Mouse (Mus musculus): Measurements from ENCODE around the gene Snx3. TPM values are rescaled to one million over a fixed set of nuclear protein-coding genes. Genes with fewer than 3 reads are reported as not detected.

The Snx3 gene
- polyA plus RNA-seq, 1 experiment = 213 TPM

DNA sequence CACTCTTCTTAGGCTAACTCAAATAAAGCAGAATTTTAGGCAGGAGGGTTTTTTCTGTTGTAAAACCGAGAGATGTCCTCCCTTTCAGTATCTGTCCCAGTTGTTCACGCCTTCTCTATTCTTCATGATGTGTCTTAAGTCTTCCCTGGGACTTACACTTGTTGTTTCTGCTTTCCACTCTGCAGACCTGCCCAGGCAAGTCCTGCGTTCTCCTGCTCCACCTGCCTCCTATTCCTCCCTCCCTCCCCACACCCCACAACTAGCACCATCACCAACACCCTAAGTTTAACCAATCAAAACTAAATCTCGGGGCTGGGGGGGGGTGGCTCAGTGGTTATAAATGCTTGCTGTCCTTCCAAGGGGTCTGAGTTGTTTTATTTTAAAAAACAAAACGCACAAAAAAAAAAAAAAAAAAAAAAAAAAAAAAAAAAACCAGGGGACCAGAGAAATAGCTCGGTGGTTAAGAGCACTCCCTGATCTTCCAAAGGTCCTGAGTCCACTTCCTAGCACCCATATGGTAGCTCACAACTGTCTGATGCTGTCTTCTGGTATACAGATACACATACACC, 26.8 kb upstream of the Snx3 start:
- TF ChIP-seq CTCF (IDR thresholded peaks at IDR 0.05; ENCODE audit: extremely low read depth, insufficient read length, insufficient replicate concordance, low read depth, low read length) (no peak), POLR2A (IDR thresholded peaks at IDR 0.05; ENCODE audit: low read depth, low read length) (no peak)
- H3K27me3 ChIP-seq (ENCODE audit: control insufficient read depth, insufficient read depth, low read length) = no peaks in the 10 kb centered on the region
- H3K4me1 ChIP-seq (ENCODE audit: control insufficient read depth, insufficient read depth, insufficient read length, low read length) = peaks cover 5% of the 10 kb centered on the region; the same call in 1 of the 2 replicates
- no peak overlapping the region for H3K27ac ChIP-seq (ENCODE audit: insufficient read depth, low read depth, low read length)
- H3K36me3 ChIP-seq (ENCODE audit: control insufficient read depth, insufficient read depth, low read length) = peaks cover 4% of the 10 kb centered on the region; the same call in 1 of the 2 replicates
- 73% methylated on average over 6 of the region's 6 CpGs for WGBS
- H3K4me3 ChIP-seq (ENCODE audit: low read depth, low read length) = no peak overlapping the region

DNA sequence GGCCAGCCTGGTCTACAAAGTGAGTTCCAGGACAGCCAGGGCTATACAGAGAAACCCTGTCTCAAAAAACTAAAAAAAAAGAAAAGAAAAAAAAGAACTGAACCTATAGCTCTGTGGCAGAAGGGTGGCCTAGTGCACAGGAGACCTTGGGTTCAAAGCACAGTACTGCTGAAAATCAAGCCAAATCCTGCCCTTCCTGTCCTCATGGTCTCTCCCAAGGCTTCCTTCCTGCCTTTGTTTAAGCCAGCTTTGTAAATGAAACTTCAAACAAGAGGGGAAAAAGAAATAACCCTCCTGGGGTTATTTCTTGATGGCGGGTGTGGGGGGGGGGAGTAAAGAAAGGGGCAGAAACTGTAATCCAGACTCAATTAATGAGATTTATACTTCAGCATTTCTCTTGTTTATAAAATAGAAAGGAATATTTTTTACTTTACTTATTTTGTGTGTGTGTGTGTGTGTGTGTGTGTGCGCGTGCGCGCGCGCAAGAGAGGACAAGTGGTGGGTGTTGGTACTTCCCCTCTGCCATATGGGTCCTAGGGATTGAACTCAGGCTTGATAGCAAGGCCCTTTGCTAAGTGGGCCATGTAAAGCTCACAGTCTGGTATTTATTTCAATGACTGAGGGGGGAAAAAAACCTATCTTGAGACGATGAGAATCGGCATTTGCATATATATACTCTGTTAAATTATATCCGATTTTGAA, 24.9 kb upstream of the Snx3 start:
- Histone ChIP-seq H3K4me1 (ENCODE audit: control insufficient read depth, insufficient read depth, insufficient read length, low read length) (peaks cover 5% of the 10 kb centered on the region; the same call in 1 of the 2 replicates), H3K27ac (ENCODE audit: insufficient read depth, low read depth, low read length) (no peak overlapping the region), H3K36me3 (ENCODE audit: control insufficient read depth, insufficient read depth, low read length) (no peaks in the 10 kb centered on the region), H3K27me3 (ENCODE audit: control insufficient read depth, insufficient read depth, low read length) (no peaks in the 10 kb centered on the region), H3K4me3 (ENCODE audit: low read depth, low read length) (no peak overlapping the region)
- TF ChIP-seq POLR2A (IDR thresholded peaks at IDR 0.05; ENCODE audit: low read depth, low read length) (no peak), CTCF (IDR thresholded peaks at IDR 0.05; ENCODE audit: extremely low read depth, insufficient read length, insufficient replicate concordance, low read depth, low read length) (no peak)
- WGBS = 93% methylated on average over 10 of the region's 10 CpGs

DNA sequence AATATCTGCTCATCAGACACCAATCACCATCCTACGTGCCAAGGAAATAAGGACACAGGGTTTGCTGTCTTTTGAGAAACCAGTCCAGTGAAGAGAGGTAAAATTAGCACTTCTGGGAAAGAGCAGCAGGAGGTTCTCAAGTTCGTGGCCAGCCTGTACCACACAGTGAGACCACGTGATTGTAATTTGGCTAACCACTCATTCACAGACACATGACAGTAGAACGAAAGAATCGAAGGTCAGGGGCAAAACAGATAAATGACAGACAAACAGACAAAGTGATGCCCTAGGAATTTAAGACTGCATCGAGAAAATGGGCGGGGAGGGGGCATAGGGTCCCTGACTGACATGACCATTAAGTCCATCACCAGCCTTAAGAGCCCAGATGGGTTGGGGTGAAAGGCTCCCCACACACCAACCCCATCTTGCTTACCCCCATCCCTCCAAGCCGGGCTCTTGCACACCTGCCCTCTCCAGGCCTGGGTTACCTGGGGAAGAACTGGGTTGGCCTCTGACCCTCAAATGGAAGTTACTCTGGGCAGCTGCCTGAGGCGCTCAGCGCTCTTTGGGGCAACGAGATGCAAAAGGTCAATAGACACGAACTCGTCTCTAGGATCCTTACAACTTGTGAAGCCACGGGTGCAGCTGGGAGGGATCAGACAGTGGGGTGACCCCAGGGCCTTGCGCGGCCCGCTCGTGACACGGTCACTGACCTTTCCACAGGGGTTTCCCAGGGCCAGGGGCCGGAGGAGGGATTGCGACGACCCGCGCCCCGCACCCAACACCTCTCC, 24.1 kb upstream of the Snx3 start:
- peak overlapping the region; percentile 96 for H3K27ac ChIP-seq (ENCODE audit: insufficient read depth, low read depth, low read length)
- 6% methylated on average over 25 of the region's 25 CpGs for WGBS
- peak overlapping the region; percentile 89 for H3K4me3 ChIP-seq (ENCODE audit: low read depth, low read length)
- H3K36me3 ChIP-seq (ENCODE audit: control insufficient read depth, insufficient read depth, low read length) = no peaks in the 10 kb centered on the region
- H3K4me1 ChIP-seq (ENCODE audit: control insufficient read depth, insufficient read depth, insufficient read length, low read length) = peaks cover 5% of the 10 kb centered on the region; the same call in 1 of the 2 replicates
- H3K27me3 ChIP-seq (ENCODE audit: control insufficient read depth, insufficient read depth, low read length) = no peaks in the 10 kb centered on the region
- TF ChIP-seq CTCF (IDR thresholded peaks at IDR 0.05; ENCODE audit: extremely low read depth, insufficient read length, insufficient replicate concordance, low read depth, low read length) (no peak), POLR2A (IDR thresholded peaks at IDR 0.05; ENCODE audit: low read depth, low read length) (no peak)

DNA sequence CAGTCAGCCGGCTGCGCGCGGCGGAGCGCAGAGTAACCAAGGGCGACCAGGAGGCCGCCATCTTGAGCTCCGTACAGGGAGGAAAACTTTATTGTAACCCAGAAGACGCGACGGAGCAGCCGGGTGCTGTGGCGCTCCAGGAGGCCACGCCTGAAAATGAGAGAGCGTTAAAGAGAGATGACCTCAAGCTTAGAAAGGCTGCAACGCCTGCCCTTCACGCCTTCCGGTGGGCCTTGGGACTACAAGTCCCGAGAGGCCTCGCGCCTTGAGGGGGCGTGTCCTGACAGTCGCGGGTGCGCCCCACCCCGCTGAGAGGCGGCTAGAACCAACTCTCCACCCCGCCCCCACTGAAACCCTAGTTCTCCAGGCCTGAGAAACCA, 23.5 kb upstream of the Snx3 start, which contains the start of gene Afg1l:
Gene Afg1l (minus strand): TSS at position 225 of the 380 bp plus-strand sequence.
- no peaks in the 10 kb centered on the region for H3K27me3 ChIP-seq (ENCODE audit: control insufficient read depth, insufficient read depth, low read length)
- H3K27ac ChIP-seq (ENCODE audit: insufficient read depth, low read depth, low read length) = peak within 1 kb of the TSS; percentile 96
- H3K4me1 ChIP-seq (ENCODE audit: control insufficient read depth, insufficient read depth, insufficient read length, low read length) = peaks cover 5% of the 10 kb centered on the region; the same call in 1 of the 2 replicates
- TF ChIP-seq POLR2A (IDR thresholded peaks at IDR 0.05; ENCODE audit: low read depth, low read length) (peak; percentile 84), CTCF (IDR thresholded peaks at IDR 0.05; ENCODE audit: extremely low read depth, insufficient read length, insufficient replicate concordance, low read depth, low read length) (no peak)
- WGBS = under 1% methylated on average over 29 of the region's 29 CpGs
- H3K36me3 ChIP-seq (ENCODE audit: control insufficient read depth, insufficient read depth, low read length) = no peaks in the 10 kb centered on the region
- peak within 1 kb of the TSS; percentile 89 for H3K4me3 ChIP-seq (ENCODE audit: low read depth, low read length)

DNA sequence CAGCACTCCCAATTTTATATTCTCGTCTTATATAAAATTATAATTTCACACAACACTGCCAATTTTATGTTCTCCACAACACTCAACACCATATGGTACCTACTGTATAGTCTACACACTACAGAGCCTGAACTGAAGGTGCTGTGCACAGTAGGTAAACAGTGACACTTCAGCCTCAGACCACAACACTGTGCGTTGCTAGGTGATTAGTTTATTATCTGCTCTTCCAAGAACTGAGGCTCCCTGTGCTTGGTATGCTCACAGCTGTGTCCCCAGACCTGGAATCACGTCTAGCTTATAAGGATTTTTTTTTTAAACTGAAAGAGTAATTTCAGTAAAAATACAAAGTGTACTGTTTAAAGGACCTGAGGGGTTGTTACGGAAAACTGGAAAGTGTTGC, 21.1 kb upstream of the Snx3 start:
- TF ChIP-seq POLR2A (IDR thresholded peaks at IDR 0.05; ENCODE audit: low read depth, low read length) (no peak), CTCF (IDR thresholded peaks at IDR 0.05; ENCODE audit: extremely low read depth, insufficient read length, insufficient replicate concordance, low read depth, low read length) (no peak)
- WGBS = 70% methylated on average over 4 of the region's 4 CpGs
- H3K27me3 ChIP-seq (ENCODE audit: control insufficient read depth, insufficient read depth, low read length) = no peaks in the 10 kb centered on the region
- no peaks in the 10 kb centered on the region for H3K36me3 ChIP-seq (ENCODE audit: control insufficient read depth, insufficient read depth, low read length)
- peaks cover 5% of the 10 kb centered on the region; the same call in 1 of the 2 replicates for H3K4me1 ChIP-seq (ENCODE audit: control insufficient read depth, insufficient read depth, insufficient read length, low read length)
- H3K4me3 ChIP-seq (ENCODE audit: low read depth, low read length) = no peak overlapping the region
- no peak overlapping the region for H3K27ac ChIP-seq (ENCODE audit: insufficient read depth, low read depth, low read length)

DNA sequence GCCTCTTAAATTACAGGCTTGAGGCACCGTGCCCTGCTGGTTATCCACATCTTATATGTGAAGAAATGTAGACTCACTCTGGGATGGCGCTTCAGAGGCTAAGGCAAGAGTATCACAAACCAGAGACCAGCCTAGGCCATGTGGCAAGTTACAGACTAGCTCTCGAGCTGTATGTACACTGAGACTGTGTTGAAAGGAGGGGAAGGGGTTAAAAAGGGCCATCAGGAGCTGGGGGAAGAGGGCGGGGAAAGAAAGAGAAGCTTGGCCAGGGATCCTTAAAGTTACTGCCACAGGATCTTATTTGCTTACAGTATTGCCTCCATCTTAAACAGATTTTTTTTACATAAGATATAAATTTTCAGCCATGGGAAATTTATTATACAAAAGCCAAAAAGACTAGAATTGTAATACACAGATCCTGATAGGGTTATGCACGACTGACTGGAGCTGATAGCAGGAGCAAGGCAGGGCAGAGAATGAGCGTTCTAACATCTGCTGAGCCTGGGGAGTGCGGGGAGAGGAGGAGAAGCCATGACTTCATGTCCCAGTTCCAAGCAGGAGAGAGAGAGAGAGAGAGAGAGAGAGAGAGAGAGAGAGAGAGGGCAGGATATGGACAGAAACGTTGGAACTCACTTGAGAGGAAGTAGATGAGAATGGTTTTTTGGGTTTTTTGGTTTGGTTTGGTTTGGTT, 13.1 kb upstream of the Snx3 start:
- Histone ChIP-seq H3K36me3 (ENCODE audit: control insufficient read depth, insufficient read depth, low read length) (no peaks in the 10 kb centered on the region), H3K4me1 (ENCODE audit: control insufficient read depth, insufficient read depth, insufficient read length, low read length) (peaks cover 14% of the 10 kb centered on the region; the same call in 1 of the 2 replicates), H3K27ac (ENCODE audit: insufficient read depth, low read depth, low read length) (no peak overlapping the region), H3K4me3 (ENCODE audit: low read depth, low read length) (no peak overlapping the region), H3K27me3 (ENCODE audit: control insufficient read depth, insufficient read depth, low read length) (no peaks in the 10 kb centered on the region)
- WGBS = 66% methylated on average over 8 of the region's 8 CpGs
- TF ChIP-seq CTCF (IDR thresholded peaks at IDR 0.05; ENCODE audit: extremely low read depth, insufficient read length, insufficient replicate concordance, low read depth, low read length) (no peak), POLR2A (IDR thresholded peaks at IDR 0.05; ENCODE audit: low read depth, low read length) (no peak)
